Mouse (Mus musculus) hindbrain, embryonic 14.5 days (tissue): ENCODE results near the gene Suds3. TPM values are rescaled to one million over a fixed set of nuclear protein-coding genes. Genes with fewer than 3 reads are reported as not detected.

Experiments
- ATAC-seq: fragments of 200-750 bp; cut with Nextera tagmentation; 2 replicates; pipeline ENCODE4 v1.8.0; 2017; ENCODE audit warnings: moderate number of reproducible peaks, mild to moderate bottlenecking, moderate TSS enrichment, moderate library complexity; ENCODE audit not compliant: low FRiP score
- DNase-seq: peaks from one replicate; pipeline ENCODE4 v3.0.0-alpha.2; 2015; ENCODE audit warnings: low spot score
- H3K27ac ChIP-seq: fragments of 300-500 bp; sonication (generic); 2 replicates; pipeline ENCODE4 v1.5.1; 2014; ENCODE audit warnings: mild to moderate bottlenecking, moderate library complexity
- H3K27me3 ChIP-seq: fragments of 300-500 bp; sonication (generic); 2 replicates; pipeline ENCODE4 v1.6.1; 2014; ENCODE audit warnings: mild to moderate bottlenecking, low read length, mixed read lengths; ENCODE audit not compliant: control insufficient read depth, insufficient read depth
- H3K36me3 ChIP-seq: fragments of 300-500 bp; sonication (generic); replicated peaks from 2 replicates; pipeline ENCODE4 v1.6.1; 2014; ENCODE audit not compliant: control insufficient read depth, insufficient read depth
- H3K4me1 ChIP-seq: fragments of 300-500 bp; sonication (generic); replicated peaks from 2 replicates; pipeline ENCODE4 v1.6.1; 2014; ENCODE audit warnings: antibody characterized with exemption, low read length, mixed read lengths; ENCODE audit not compliant: control insufficient read depth, insufficient read depth
- H3K4me2 ChIP-seq: fragments of 300-500 bp; sonication (generic); replicated peaks from 2 replicates; pipeline ENCODE4 v1.6.1; 2014; ENCODE audit warnings: mild to moderate bottlenecking, moderate library complexity
- H3K4me3 ChIP-seq: fragments of 300-500 bp; sonication (generic); replicated peaks from 2 replicates; pipeline ENCODE4 v1.5.1; 2014; ENCODE audit warnings: mild to moderate bottlenecking, low read length
- H3K9ac ChIP-seq: fragments of 300-500 bp; sonication (generic); 2 replicates; pipeline ENCODE4 v1.6.1; 2014
- H3K9me3 ChIP-seq: fragments of 300-500 bp; sonication (generic); 2 replicates; pipeline ENCODE4 v1.6.1; 2016; ENCODE audit warnings: low read length; ENCODE audit not compliant: control insufficient read depth
- WGBS: fragments of 180-500 bp; shearing (Covaris S2); extraction: QIAGEN DNeasy Blood & Tissue Kit; methylation state at CpG from one replicate; pipeline ENCODE4 v1.1.7; 2014; 5-methylcytosine and 5-hydroxymethylcytosine counted together
- polyA plus RNA-seq: library from polyadenylated mRNA; unstranded; fragments of >200 nt; fragmentation: Nextera tagmentation; extraction: Ambion mirVana; gene quantifications from 2 replicates; pipeline ENCODE4 v1.2.1, GENCODE M21; 2014

Suds3 gene
- 52.8 and 58.4 TPM in 2 replicates for polyA plus RNA-seq

DNA sequence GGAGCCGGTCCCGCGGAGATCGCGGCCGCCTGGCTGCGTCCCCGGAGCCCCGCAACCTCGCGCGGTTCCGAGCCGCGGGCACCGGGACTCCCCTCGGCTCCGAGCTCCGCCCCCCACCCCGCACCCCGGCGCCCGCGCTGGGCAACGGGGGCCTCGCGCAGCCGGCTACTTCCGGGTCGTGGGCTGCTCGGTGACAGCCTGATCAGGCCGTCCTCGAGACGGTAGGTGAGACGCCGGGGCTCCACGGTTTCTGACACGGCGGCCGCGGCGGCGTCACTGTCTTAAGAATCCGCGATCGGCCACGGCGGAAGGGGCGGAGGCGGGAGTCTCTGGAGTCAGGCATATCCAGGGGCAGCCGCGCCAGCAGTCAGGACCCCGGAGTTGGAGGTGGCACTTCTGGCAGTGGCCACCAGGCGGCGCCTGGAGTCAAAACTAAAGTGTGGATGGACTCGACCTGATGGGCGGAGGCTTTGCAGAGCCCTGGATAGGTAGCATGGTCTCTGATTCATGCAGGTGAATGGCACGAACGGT, at the start of gene Suds3:
Gene Suds3 (minus strand): TSS at position 278 of the 531 bp plus-strand sequence.
- under 1% methylated on average over 45 of the region's 59 CpGs for WGBS

DNA sequence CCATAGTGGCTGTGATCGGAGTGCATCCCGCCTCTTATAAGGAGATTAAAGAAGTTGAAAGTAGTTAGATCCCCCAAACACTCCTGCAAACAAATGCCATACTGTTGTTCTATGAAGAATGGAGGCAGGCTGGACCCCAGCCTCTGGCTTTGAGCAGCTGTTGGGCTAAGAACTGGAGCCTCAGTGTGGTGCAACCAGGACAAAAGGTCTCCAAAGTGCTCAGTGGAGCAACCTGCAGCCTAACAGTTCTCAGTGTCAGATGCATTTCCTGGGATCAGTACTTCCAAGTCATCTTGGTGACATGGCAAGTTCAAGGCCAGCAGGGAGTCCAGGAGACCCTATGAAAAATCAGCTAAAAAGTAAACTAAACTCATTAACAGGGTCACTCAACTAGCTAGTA, 49.0 kb upstream of the Suds3 start:
- 86% methylated on average over 2 of the region's 2 CpGs for WGBS
- ATAC-seq (no peak), DNase-seq (no peak)
- H3K4me3 ChIP-seq, result no peak overlapping the region
- H3K27ac ChIP-seq, result no peak overlapping the region
- H3K9ac ChIP-seq, result no peak overlapping the region
- no peaks in the 10 kb centered on the region for H3K9me3 ChIP-seq
- no peaks in the 10 kb centered on the region for H3K36me3 ChIP-seq
- H3K4me2 ChIP-seq, result no peak overlapping the region
- H3K4me1 ChIP-seq, result no peaks in the 10 kb centered on the region
- H3K27me3 ChIP-seq, result no peaks in the 10 kb centered on the region

More for the DNA sequence above, at the start of gene Suds3:
- Histone ChIP-seq H3K4me1 (peaks cover 8% of the 10 kb centered on the region), H3K36me3 (peaks cover 27% of the 10 kb centered on the region), H3K9ac (peak within 1 kb of the TSS; percentile 84), H3K4me2 (peak within 1 kb of the TSS; percentile 77), H3K27me3 (no peaks in the 10 kb centered on the region), H3K9me3 (no peaks in the 10 kb centered on the region), H3K27ac (peak within 1 kb of the TSS; percentile 89), H3K4me3 (peak within 1 kb of the TSS; percentile 99)
- peak; percentile 81 for ATAC-seq
- peak; percentile 96 for DNase-seq

DNA sequence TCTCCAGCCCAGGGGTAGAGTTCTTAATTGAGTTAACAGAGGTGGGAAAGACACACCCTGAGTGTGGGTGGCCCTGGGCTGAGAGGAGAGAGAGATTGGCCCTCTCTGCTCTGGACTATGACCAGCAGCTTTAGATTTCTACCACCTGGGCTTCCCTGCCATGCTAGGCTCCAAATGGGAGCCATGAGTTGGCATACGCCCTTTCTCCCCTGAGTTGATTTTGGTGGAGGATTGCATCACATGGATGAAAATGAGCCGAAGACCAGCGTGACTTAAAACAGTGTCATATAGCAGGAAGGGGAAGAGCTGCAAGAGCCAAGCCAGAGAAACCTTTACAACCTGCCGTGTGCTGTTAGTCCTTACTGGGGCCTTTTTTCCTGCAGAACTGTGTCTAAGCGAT, 48.6 kb upstream of the Suds3 start:
- no peaks in the 10 kb centered on the region for H3K27me3 ChIP-seq
- WGBS, result 90% methylated on average over 5 of the region's 5 CpGs
- no peak overlapping the region for H3K27ac ChIP-seq
- no peak overlapping the region for H3K4me3 ChIP-seq
- no peak overlapping the region for H3K9ac ChIP-seq
- DNase-seq, result no peak
- H3K4me2 ChIP-seq, result no peak overlapping the region
- H3K4me1 ChIP-seq, result no peaks in the 10 kb centered on the region
- no peaks in the 10 kb centered on the region for H3K36me3 ChIP-seq
- no peak for ATAC-seq
- H3K9me3 ChIP-seq, result no peaks in the 10 kb centered on the region

DNA sequence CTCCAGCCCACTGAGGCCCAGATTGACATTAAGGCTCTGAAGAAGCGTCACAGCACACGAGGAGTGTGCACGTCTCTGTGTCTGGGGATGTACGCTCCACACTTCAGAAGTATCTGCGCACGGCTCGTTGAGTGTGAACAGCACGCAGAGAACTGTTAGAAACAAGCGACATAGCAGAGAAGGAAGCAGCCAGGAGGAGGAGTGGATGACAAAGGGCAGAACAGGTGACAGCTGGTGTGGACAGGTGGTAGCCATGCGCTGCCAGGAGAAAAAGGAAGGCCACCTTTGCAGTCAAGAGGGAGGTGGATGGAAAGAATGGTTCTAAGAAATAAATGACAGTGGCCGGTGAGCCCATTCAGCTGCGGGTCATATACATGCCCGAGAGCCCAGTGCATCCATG, 47.9 kb upstream of the Suds3 start:
- H3K4me1 ChIP-seq, result no peaks in the 10 kb centered on the region
- no peak for DNase-seq
- H3K36me3 ChIP-seq, result no peaks in the 10 kb centered on the region
- H3K9ac ChIP-seq, result no peak overlapping the region
- no peak overlapping the region for H3K4me2 ChIP-seq
- 96% methylated on average over 13 of the region's 13 CpGs for WGBS
- H3K27me3 ChIP-seq, result no peaks in the 10 kb centered on the region
- no peak for ATAC-seq
- H3K27ac ChIP-seq, result no peak overlapping the region
- no peak overlapping the region for H3K4me3 ChIP-seq
- no peaks in the 10 kb centered on the region for H3K9me3 ChIP-seq

DNA sequence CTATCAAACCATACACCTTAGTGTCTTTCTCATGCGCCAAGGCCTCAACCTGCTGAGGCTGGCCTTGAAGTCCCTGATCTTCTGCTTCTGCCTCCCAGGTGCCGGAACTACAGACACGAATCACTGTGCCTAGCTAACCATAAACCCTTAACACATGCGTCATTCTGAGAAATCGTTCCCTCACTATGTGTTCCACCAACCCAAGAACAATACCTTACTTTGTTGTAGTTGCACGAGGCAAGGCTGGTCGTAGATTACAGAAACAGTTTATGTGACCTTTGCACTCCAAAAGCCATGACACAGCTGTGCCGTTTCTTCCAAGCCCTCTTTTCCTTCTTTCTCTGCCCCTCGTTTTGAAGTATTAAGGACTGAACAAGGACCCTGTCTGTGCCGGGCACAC, 44.6 kb upstream of the Suds3 start:
- H3K27ac ChIP-seq, result no peak overlapping the region
- no peaks in the 10 kb centered on the region for H3K9me3 ChIP-seq
- no peak for DNase-seq
- no peak for ATAC-seq
- no peak overlapping the region for H3K4me2 ChIP-seq
- H3K4me3 ChIP-seq, result no peak overlapping the region
- no peak overlapping the region for H3K9ac ChIP-seq
- H3K27me3 ChIP-seq, result no peaks in the 10 kb centered on the region
- H3K4me1 ChIP-seq, result no peaks in the 10 kb centered on the region
- H3K36me3 ChIP-seq, result no peaks in the 10 kb centered on the region
- 71% methylated on average over 10 of the region's 10 CpGs for WGBS

DNA sequence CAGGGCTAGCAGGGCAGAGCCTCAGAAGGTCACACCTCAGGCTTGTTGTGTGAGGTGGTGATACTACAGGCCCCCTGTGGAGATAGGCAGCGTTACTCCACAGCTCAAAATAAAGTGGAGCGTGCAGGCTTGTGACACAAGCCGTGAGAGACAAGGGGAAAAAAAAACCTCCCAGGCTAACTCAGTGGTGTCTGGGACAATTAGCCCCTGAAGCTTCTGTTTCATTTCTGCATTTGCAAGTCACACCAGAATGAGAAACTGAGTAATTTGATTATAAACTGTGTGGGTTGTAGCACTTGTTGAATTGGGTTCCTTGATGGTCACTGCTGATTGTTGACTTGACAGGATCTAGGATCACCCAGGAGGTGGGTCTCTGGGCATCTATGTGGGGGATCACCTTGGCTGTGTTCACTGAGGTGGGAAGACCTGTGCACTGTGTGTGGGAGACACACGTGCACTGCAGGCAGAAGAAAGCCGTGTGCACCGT, 43.9 kb upstream of the Suds3 start:
- H3K4me1 ChIP-seq, result no peaks in the 10 kb centered on the region
- no peak overlapping the region for H3K9ac ChIP-seq
- 55% methylated on average over 6 of the region's 6 CpGs for WGBS
- no peak overlapping the region for H3K27ac ChIP-seq
- H3K36me3 ChIP-seq, result no peaks in the 10 kb centered on the region
- no peak for DNase-seq
- H3K4me3 ChIP-seq, result no peak overlapping the region
- H3K27me3 ChIP-seq, result no peaks in the 10 kb centered on the region
- no peaks in the 10 kb centered on the region for H3K9me3 ChIP-seq
- no peak for ATAC-seq
- no peak overlapping the region for H3K4me2 ChIP-seq

DNA sequence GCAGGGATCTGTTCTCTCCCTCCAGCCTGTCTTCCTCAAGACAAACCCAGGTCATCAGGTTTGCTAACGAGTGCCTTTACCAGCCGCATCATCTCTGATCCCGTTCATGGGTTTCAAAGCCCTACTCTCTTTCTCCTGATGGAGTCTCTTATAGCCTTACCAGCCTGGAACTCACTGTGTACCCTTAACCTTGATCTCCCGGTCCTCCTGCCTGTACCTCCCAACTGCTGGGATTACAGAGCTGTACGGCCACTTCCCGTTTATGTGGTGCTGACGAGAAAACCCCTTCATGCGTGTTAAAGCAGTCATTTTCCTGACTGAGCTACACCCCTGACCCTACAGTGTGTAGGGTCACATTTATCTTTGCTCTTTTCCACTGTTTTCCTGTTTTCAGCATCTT, 43.4 kb upstream of the Suds3 start:
- Histone ChIP-seq H3K27me3 (no peaks in the 10 kb centered on the region), H3K4me1 (no peaks in the 10 kb centered on the region), H3K9me3 (no peaks in the 10 kb centered on the region), H3K27ac (no peak overlapping the region), H3K36me3 (no peaks in the 10 kb centered on the region), H3K9ac (no peak overlapping the region), H3K4me2 (no peak overlapping the region), H3K4me3 (no peak overlapping the region)
- ATAC-seq, result no peak
- WGBS, result 75% methylated on average over 8 of the region's 8 CpGs
- no peak for DNase-seq

DNA sequence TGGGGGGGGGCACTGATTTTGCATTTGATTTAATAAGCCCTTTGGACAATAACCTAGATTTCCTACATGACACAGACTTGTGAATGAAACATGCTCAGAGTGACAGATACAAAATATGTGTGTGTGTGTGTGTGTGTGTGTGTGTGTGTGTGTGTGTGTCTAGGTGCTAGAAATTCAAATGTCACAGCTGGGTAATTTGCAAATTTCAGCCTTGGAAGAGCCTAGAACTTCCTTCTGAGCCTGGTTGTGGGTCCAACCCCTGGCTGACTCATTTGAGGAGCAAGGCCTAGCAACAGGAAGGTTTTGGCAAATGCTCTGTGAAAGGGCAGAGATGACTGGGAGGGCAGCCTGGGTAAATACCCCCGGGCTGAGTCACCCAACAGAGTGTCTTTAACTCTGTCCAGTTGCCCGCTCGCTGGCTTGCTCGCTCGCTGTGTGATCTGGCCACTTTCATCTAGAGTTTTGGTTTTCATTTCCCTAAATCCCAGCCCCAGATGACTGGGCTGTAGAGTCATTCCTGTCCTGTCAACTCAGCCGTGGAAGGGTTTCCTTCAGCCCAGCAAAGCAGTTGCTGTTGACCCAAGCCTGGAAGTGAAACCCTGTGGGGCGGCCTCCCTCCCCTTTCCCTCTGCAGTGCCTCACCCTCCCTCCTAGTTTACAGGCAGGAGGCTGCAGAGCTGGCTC, 42.6 kb upstream of the Suds3 start:
- Histone ChIP-seq H3K4me1 (no peaks in the 10 kb centered on the region), H3K9ac (no peak overlapping the region), H3K9me3 (no peaks in the 10 kb centered on the region), H3K27ac (no peak overlapping the region), H3K4me3 (no peak overlapping the region), H3K4me2 (no peak overlapping the region), H3K36me3 (no peaks in the 10 kb centered on the region), H3K27me3 (no peaks in the 10 kb centered on the region)
- ATAC-seq, result no peak
- 80% methylated on average over 7 of the region's 7 CpGs for WGBS
- DNase-seq, result no peak

DNA sequence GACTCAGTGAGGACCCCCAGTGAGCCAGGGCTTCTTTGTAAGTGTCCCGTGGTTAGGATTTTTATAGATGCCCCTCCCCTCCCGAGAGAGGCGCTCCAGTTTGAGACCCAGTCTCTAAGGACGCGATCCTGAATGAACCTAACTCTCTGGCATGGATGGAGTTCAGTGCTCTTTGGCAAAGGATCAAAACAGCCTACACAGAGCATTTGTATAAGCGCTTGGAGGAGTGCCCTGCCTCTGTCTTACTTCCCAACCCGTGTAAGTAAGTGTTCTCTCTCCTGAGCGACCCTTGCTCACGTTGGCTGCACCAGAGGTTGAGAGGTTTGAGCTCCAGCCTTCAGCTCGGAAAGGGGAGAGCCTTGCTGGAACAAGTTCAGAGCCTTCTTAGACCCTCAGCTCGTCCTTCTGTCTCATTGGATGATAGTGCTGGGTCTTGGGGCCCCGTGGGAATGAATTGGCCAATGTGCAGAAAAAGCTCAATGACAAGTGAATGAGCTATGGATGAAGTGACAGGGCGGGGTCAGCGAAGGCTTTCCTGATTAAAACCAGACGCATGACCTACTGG, 37.7 kb upstream of the Suds3 start:
- no peak for DNase-seq
- H3K9ac ChIP-seq, result no peak overlapping the region
- no peaks in the 10 kb centered on the region for H3K36me3 ChIP-seq
- 83% methylated on average over 15 of the region's 15 CpGs for WGBS
- no peak overlapping the region for H3K4me3 ChIP-seq
- H3K9me3 ChIP-seq, result no peaks in the 10 kb centered on the region
- no peaks in the 10 kb centered on the region for H3K27me3 ChIP-seq
- no peaks in the 10 kb centered on the region for H3K4me1 ChIP-seq
- no peak overlapping the region for H3K27ac ChIP-seq
- no peak overlapping the region for H3K4me2 ChIP-seq
- ATAC-seq, result no peak
